Mouse (Mus musculus): Measurements from ENCODE around the gene Fcrl5.
"Not testable (repeated sequence)": the region's sequence is repeated elsewhere in the genome, so short reads cannot be mapped to it uniquely, and the experiment has no call there.

Gene Fcrl5

DNA sequence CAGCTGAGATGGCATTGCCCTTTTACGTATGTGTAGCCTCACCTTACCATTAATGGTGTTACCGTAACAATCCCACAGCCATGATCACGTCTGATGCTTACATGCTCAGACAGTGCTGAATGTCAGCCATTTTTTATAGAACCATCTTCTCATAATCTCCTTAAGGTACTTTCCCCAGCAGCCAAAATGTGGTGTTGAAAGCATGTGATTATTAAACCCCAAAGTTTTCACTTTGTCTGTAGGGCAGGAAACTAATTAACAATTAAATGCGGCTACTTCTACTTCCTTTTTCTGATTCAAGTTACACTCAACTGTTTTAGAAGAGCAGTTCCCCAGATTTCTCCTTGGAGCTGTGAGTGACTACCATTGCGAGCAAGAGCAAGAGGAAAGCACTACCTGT is at the start of gene Fcrl5:
Gene Fcrl5 (plus strand): TSS at position 295 of the 400 bp plus-strand sequence.
- no peak for DNase-seq

DNA sequence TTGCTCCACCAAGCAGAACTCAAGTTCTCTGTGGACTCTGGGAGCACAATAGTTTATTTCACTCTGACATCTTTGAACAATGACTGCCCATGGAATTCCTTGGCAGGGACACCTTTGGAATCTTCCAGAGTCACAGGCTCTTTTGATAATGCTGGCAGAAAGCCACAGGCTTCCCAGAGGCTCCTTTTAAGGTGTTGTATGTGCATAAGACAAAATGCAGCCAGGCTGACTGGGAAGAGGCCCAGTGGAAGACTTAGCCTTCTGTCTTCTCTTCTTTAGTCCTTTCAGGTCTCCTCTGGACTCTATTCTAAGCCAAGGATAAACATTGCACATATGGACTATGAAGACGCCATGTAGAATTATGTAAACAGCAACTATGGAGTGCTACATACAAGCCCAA is 44.6 kb upstream of the Fcrl5 start:
- DNase-seq = no peak

DNA sequence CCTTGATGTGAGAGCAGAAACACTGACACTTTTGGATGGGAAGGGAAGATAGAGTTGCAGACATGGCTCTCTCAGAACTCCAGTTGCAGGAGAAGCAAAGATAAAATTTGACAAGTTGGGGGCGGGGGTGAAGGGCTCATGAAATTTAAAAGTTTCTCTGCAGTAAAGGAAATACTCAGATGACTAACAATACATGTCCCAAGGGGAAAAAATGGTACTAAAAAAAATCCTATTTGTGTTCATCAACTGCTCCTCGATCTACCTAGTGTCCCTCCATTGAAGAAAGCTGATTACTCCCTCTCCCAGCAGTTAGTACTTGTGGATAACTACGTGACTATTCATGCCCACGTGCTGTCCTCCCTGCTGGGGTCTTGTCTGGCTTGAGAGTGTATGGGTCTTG is 36.8 kb upstream of the Fcrl5 start:
- DNase-seq = no peak

DNA sequence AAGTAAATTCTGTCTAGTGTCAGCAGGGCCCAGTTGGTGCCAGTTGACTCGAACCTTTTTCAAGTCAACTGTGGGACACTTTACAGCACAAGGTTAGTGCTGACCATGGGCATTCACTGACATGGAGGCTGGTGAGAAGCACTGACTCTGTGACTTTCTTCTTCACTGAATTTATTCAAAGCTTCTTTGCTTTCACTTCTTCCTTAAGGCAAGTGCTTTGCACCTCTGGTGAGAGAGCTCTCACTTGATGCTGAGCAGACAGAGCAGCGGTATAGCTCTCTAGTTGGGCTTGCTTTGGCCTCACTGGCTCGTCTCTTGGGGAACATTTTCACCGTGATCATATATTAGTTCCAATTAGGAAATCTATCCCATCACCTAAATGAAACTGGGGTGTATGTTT is 35.7 kb upstream of the Fcrl5 start:
- no peak for DNase-seq

DNA sequence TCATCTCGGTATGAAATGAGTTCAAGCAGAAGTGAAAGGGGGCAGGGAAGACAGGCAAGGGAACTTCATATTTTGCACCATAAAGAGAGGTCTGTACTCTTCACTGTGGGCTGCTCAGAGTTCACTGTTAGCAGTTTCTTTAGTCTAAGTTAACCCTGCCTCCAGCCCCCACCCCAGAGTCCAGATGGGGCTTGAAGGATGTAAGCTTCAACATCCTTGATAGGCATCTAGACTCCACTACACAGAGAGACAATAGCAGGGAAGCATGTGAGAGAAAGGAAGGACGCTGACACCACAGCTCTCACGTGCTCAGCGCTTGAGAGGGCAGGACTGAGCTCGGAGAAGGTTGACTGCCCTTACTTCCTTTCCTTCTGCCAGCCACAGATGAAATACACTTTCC is 34.3 kb upstream of the Fcrl5 start:
- no peak for DNase-seq

DNA sequence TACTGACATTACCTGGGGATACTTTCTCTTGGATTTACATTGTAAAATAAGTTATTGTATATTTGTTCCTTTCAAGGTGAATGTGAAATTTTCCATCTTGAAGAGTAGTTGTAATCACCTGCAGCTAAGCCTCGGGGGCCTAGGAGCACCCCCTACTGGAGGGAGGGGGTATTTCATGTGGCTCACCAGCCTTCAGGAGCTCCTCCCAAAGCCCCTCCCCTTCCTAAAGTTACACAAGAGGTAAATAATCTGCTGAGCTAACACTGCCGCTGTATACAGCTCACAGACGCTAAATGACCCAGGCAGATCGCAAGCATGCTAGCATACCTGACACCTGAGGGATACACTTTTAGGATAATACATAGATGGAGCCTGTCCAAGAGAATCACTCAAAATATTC is 27.4 kb upstream of the Fcrl5 start:
- peak; percentile 12 to 14 for DNase-seq

DNA sequence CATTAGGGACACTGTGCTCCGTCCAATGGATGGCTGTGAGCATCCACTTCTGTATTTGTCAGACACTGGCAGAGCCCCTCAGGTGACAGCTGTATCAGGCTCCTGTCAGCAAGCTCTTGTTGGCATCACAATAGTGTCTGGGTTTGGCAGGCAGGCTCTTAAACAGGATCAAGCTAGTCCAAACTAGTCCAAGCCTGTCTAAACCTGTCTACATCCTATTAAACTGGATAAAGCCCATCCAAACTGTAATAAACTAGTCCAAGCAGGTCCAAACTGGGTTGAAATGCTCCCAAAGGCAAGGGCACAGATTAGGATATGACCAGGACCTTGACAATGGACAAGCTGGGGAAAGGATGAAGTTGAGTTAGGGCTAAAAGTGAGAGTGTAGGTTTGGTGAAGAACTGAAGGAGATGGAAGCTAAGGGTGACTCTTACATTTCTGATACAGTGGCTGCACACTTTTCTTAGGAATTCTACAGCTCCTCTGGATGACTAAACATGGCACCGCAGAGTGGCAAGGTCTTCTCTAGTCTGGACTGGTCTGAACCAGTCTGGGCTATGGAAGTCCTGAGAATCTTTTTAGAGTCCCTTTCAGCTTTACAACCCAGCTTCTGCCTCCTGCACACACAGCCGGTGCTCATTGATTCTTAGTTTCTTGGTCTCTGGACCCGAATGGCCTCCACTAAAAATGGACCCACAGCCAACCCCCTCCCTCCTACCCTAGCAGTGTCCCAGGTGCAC is 26.2 kb upstream of the Fcrl5 start:
- DNase-seq = no peak

DNA sequence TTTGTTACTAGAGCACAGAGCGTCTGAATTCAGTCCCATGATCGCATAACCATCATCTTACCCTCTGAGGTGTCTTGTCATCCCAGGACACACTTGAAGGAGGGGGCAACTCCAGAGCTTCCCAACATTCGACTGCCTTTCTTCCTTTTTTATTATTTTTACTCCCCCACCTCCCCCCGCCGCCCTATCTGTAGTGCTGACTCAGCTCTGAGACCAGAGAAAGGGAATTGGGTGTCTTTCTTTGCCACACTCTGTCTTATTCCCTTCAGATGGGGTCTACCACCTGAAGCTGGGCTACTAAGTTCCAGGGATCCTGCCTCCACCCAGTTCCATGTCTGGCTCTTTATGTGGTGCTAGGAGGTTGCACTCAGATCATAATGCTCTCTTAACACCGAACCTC is 25.0 kb upstream of the Fcrl5 start:
- no peak for DNase-seq

DNA sequence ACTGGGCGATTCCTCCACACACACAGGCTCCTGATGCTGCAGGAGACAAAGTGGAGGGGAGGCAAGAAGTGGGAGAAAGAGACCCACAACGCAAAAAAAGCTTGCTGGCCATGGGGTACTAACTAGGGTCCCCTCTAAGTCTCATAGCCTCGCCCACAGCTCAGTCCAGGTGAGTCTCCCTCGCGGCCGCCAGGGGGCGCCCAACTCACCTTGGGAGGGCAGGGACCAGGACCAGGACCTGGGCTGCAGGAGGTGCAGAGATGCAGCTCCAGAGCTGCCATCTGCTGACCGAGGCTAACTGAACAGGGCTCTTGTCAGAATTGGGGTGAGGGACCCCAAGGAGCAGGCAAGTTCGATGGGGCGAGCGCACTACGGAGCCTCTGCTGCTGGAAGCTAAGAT is 24.4 kb upstream of the Fcrl5 start:
- peak; percentile 4 to 71 for DNase-seq

DNA sequence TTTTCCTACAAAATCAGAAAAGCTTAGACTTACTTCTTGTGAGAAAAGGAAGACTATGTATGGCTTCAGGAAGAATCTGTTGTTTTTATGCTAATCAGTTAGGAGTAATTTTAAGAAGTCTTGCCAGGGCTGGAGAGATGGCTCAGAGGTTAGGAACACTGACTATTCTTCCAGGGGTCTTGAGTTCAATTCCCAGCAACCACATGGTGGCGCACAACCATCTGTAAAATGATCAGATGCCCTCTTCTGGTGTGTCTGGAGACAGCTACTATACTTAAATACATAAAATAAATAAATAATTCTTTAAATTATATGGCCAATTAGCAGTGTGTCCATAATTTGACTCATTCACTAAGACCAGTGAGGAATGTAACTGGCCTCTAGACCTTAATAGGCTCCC is 14.9 kb upstream of the Fcrl5 start:
- no peak for DNase-seq

DNA sequence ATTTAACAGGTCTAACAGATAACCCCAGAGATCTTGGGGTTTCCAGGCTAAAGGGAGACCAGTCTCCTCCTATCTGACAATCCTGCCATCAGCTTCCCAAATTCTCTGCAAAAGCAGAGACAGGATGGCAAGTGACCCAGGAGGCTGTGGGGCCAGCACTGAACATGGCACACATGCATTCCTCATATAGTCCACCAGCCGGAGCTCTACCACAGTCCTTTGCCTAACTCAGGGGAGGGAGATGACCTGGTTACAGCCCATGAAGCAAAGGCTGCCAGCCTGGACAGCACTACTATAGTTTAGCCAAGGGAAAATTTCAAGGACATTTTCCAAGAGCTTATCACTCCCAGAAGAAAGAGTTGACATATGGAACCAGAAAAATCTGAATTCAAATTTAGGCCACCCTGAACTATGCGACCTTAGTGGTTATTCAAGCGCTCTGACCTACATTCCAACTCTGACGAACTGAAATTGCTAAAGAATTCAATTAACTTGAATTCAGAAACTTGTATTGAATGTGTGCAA is 13.1 kb upstream of the Fcrl5 start:
- no peak for DNase-seq

DNA sequence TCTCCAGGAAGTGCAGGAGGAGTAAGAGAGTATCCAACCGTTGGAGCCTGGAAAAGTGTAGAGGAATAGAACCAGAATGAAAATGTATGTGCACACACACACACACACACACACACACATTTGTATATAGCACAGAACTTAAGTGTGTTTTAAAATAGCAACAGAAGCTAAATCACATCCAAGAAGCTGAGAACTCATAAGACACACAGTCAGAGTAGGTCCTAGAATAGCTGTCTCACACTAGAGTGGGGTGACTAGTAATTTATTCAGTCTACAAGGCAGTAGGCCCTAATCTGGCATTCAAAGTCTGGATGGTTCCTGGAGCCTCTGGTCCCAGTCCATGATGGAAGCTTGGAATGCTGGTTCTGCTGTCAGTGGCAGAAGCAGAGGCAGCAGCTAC is 5.0 kb downstream of the Fcrl5 start:
- DNase-seq = no peak

DNA sequence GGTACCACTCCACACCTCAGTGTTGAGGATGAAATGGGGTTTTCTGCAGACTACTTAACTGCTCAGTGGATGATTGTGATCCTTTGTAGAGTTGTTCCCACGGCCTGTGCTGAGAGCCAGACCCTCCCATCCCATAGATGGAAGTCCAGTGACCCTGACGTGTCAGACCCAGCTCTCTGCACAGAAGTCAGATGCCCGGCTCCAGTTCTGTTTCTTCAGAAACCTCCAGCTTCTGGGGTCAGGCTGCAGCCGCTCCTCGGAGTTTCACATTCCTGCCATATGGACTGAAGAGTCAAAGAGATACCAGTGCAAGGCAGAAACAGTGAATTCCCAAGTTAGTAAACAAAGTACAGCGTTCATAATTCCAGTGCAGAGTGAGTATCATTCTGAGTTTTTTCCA is 8.4 kb downstream of the Fcrl5 start:
- no peak for DNase-seq

DNA sequence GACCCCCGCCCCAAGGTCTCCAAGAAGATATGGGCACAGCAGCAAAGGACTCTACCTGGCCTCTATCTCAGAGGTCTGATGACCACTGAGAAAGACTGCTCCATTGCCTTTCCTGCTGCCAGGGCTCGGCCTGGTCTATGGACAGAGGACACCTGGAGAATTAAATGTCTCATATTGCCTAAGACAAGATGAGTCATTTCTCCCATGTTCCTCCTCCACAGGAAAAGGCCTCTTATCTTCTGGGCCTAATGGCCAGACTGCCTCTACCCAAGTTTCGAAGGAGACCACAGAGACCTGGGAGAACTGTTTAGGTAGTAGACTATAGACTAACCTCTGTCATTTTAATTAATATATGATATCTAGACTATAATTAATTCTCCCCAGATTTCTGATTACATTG is 29.9 kb downstream of the Fcrl5 start:
- no peak for DNase-seq

DNA sequence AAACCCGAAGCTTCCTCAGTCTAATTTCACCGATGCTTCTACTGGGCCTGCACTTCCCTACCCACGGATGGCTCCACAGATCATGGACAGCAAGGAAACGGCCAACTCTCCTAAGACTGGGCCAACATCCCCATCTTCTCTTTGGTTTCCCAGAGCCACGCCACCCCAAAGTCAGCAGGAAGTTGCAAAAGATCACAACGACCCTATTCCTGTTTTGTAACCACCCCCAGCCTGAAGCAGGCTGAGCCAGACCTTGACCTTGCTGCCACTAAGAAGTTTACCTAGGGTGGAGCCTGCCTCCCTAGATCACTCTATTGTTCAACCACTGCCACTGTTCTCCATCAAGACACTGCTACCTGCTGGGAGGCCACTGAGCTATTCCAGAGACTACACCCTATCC is 31.4 kb downstream of the Fcrl5 start:
- DNase-seq = no peak

DNA sequence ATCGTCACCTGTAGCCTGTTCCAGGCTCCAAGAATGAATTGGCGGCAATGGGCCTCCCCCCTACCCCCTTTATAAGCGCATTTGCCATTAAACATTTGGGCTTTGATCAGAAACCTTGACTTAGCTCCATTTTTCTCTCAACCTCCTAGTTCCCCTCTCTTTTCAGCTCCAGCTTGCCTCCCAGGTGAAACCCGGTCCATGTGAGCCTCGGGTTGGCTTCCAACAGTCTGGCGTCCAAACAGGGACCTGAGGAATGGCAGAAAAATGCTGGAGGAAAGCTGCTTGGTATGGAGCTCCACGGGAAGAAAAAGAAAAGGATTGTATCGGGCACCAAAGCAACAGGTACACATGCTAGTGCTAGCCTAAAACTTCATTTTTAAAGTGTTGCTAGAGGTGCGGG is 31.8 kb downstream of the Fcrl5 start:
- no peak for DNase-seq

DNA sequence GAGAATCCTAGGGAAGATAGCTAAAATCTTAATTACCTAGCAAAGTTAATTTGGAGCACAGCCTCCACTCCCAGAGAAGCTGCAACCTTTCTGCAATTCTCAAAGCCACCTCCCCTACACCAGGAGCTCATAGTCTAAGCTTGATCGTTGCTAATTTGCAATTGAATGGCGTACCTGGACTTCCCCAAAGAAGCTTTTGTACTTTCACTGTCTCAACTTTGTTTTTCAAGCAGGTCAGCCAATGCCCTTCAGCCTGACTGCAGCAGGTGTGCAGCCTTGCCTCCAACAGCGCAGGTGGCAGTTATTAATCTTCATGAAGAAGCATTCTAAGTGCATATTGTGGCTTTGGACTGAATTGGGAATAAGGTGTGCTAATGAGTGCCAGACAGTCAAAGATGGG is 42.4 kb downstream of the Fcrl5 start:
- DNase-seq = not testable (repeated sequence)

DNA sequence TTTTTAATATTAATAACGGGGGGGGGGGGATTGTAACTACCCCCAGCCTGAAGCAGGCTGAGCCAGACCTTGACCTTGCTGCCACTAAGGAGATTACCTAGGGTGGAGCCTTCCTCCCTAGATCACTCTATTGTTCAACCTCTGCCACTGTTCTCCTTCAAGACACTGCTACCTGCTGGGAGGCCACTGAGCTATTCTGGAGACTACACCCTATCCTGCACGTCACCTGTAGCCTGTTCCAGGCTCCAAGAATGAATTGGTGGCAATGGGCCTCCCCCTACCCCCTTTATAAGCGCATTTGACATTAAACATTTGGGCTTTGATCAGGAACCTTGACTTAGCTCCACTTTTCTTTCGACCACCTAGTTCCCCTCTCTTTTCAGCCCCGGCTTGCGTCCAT is 43.0 kb downstream of the Fcrl5 start:
- not testable (repeated sequence) for DNase-seq

DNA sequence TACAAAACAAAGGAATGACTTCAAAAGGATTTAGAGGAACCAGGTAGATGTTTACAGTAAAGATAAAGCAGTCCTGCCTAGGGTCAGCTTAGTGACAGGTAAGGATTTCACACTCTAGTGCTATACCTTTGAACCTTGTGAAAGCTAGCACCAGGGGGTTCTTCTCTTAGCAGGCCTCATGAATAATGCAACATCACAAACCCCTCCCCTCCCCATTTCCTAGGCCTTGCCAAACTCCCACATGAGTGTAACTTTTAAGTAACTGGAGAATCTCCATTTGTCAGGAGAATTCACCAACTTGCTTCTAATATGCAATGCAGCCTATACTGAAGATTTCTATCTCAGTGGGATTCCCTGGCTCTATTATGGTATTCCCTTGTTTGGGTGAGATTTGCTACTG is 43.7 kb downstream of the Fcrl5 start:
- DNase-seq = not testable (repeated sequence)

DNA sequence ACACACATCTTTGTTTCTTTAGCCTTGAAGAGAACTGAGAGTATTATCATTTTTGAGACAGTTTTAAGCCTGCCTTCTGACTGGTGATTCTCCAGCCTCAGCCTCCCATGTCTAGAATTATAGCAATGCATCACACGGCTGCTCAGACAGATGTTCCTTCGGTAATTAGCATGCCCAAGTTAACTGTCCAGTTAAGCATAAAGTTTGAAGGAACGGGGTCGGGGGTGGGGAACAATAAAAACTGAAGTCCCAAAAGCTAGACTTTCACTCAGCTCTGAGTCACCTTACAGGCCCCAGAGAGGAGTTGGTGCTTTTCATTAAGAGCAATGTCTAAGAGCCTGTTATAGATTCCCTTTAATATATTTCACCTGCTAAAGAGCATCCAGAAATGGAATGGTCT is 51.8 kb downstream of the Fcrl5 start:
- no peak for DNase-seq

DNA sequence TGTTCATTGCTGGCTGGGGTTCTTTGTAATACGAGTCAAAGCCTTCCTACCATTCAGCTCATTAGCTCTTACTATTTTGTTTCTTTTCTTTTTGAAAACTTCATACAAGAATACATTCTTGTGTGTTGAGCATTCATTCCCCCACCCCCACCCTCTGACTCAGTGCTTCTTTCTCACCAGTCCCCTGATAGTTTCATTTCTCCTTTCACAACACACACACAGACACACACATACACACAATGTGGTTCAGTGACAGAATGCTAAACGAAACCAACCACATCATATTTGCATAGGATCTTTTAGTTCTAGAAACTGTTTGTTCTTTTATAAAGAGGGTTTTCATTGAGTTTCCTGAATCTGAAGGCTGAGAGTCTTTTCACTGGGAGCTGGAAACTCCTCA is 52.3 kb downstream of the Fcrl5 start:
- DNase-seq = no peak

DNA sequence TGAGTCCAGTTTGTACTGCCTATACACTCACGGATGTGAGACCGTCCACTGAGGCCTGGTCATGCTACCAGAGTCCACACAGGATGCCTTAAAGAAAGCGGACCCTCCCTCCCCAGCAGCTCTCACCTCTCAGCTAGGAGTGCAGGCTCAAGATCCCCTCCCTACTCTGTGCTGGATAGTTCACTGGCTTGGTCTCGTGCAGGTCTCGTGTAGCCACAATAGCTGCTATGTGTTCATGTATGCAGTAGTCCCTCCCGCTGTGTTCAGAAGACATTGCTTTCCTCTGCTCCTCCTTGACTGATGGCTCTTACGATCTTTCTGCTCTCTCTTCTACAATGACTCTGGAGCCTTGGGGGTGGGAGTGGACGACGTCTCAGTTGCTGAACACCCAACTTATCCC is 62.7 kb downstream of the Fcrl5 start:
- no peak for DNase-seq

DNA sequence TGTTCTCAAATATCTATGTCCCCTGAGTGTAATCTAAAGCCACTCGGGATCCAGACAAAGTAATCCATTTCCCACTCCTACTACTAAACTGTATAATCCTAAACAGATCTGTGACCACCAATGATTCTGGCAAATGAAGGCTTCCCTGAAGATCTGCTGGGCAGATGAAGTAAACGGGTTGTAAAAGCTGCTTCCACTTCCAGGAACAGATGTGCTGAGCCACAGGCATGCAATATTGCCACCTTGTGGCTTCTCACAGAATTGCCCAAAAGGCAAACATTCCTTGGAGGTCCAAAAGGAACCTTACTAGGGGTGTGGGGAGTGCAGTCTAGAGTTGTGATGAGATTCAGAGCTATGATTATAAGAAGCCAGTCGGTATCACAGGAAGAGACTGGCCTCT is 63.5 kb downstream of the Fcrl5 start:
- DNase-seq = peak; percentile 63 to 84

DNA sequence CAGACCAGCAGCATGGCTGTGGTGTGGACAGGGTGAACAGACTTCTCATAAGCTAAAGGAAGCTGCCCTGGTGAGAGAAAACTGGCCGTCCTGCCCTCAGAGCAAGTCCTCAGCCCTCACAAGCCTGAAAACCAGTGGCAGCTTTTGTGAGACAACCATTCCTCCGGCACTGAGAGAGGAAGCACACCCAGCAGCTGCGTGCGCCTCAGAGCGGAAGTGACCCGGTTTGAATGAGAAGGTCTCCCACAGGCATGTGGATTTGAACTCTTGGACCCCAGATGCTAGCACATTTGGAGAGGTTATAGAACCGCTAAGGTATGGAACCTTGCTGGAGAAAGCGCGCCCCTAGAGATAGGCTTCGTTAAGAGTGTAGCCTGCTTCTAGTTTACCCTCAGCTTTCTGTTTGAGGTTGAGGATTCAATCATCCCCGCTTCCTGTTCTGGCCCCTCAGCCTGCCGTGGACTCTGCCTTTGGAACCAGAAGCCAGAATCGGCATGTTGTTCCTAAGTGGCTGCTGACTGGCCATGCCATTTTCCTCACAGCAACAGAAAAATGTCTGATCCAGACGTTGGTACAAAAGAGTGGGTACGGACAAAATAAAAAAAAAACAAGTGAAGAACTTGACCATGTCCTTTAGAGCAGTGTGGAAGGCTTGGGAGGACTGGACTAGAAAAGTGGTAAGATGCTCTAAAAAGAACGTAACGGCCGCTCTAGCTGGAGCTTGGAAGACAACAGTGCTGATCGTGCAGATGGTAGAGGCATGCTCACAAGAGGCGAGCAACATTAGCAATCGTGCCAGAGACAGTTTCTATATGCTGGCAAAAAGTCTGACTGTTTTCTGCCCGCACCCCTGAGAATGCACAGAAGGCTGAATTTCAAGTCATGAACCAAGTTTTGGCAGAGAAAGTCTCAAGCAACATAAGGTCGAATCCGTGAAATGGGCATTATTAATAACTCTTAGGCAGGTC is 64.8 kb downstream of the Fcrl5 start:
- no peak for DNase-seq

Measured in kidney, postnatal 36 days (tissue).